Mouse (Mus musculus) kidney, adult 2 months (tissue): ENCODE results near the gene Ryr3. TPM values are rescaled to one million over a fixed set of nuclear protein-coding genes. Genes with fewer than 3 reads are reported as not detected.

Source experiments
- DNase-seq: peaks from one replicate; pipeline ENCODE4 v3.0.0; 2021
- H3K27ac ChIP-seq: fragments of 200-500 bp; 2 replicates; pipeline ENCODE4 v1.5.1; 2012; ENCODE audit warnings: low read depth, low read length, control low read depth, inconsistent platforms; ENCODE audit not compliant: insufficient read depth
- H3K27me3 ChIP-seq: fragments of 200-500 bp; replicated peaks from 2 replicates; pipeline ENCODE4 v1.6.1; 2012; ENCODE audit warnings: mild to moderate bottlenecking, moderate library complexity, low read length, inconsistent platforms; ENCODE audit not compliant: control insufficient read depth, insufficient read depth
- H3K36me3 ChIP-seq: fragments of 200-500 bp; 2 replicates; pipeline ENCODE4 v1.6.1; 2012; ENCODE audit warnings: mild to moderate bottlenecking, moderate library complexity, low read length, inconsistent platforms; ENCODE audit not compliant: control insufficient read depth, insufficient read depth
- H3K4me1 ChIP-seq: fragments of 200-500 bp; 2 replicates; pipeline ENCODE4 v1.6.1; 2011; ENCODE audit warnings: low read length; ENCODE audit not compliant: control insufficient read depth, insufficient read depth
- H3K4me3 ChIP-seq: fragments of 200-500 bp; 2 replicates; pipeline ENCODE4 v1.5.1; 2011; ENCODE audit warnings: mild to moderate bottlenecking, low read depth, low read length, control low read depth; ENCODE audit not compliant: insufficient read depth
- CTCF ChIP-seq: fragments of 200-500 bp; conservative IDR thresholded peaks from 2 replicates; pipeline ENCODE4 v1.5.1; 2011; ENCODE audit warnings: low read depth, mild to moderate bottlenecking, control low read depth, low read length, moderate library complexity, mixed read lengths; ENCODE audit not compliant: insufficient read depth, insufficient read length
- POLR2A ChIP-seq: fragments of 200-500 bp; IDR thresholded peaks from one replicate; pipeline ENCODE4 v1.6.1; 2011; ENCODE audit warnings: low read depth, low read length, control low read depth
- WGBS: fragments of 180-500 bp; shearing (Covaris S2); methylation state at CpG from one replicate; pipeline ENCODE4 v1.1.7; 2018; 5-methylcytosine and 5-hydroxymethylcytosine counted together
- polyA plus RNA-seq: library from polyadenylated mRNA; depleted of rRNA; stranded (reverse); fragments of >200 nt; gene quantifications from 2 replicates; pipeline ENCODE4 v1.2.3, GENCODE M21; 2012

The Ryr3 gene
- polyA plus RNA-seq, 1 experiment = 0.08 TPM

- Histone ChIP-seq H3K36me3 (no peaks in the 10 kb centered on the region), H3K27me3 (no peaks in the 10 kb centered on the region), H3K4me3 (no peak overlapping the region), H3K27ac (no peak overlapping the region), H3K4me1 (no peaks in the 10 kb centered on the region)
- no peak for DNase-seq
- TF ChIP-seq CTCF (no peak), POLR2A (no peak)
- whole genome bisulfite sequencing = 82% methylated on average over 1 of the region's 1 CpGs
Observed at GRCm38 (mm10) chr2:112677246-112677645, 539.6 kb downstream of the Ryr3 start.

DNA sequence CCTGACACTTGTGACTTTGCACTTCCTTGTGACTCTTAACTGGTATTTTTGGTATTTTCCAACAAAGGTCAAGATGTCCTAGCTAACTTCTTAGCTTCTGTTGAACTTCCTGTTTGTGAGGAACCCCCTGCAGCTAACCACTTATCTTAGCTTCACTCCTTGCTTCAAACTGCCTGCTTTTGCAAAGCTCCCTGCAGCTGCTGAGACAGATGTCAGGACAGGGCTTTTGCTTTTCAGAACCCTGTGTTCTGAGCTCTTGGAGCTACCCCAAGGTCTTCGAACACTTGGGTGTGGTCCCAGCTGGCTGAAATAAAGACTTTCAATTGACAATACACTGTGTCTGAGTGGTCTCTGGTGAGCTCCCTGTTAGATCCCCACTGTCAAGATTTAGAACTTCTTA is 540.2 kb downstream of the Ryr3 start:
- no peaks in the 10 kb centered on the region for H3K36me3 ChIP-seq
- H3K4me3 ChIP-seq = no peak overlapping the region
- no peak overlapping the region for H3K27ac ChIP-seq
- no peaks in the 10 kb centered on the region for H3K27me3 ChIP-seq
- TF ChIP-seq CTCF (no peak), POLR2A (no peak)
- WGBS = 54% methylated on average over 1 of the region's 1 CpGs
- no peaks in the 10 kb centered on the region for H3K4me1 ChIP-seq
- DNase-seq = peak; percentile 9

DNA sequence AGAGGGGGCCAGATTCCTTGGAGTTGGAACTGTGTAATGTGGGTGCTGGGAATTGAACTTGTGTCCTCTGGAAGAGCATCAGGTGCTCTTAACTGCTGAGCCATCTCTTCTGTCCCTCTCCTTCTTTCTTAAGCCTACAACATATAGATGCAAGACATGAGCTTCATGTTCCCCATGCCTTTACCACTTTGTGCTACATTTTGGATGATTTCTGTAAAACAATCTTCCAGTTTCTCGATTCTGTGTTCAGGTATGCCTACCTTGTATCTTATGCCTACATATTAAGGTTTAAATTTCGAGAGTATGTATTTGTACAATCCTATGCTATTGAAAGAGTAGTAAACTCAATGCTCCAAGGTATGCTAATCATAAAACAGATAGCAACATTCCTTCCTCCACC is 540.7 kb downstream of the Ryr3 start:
- no peak overlapping the region for H3K4me3 ChIP-seq
- no peaks in the 10 kb centered on the region for H3K36me3 ChIP-seq
- H3K4me1 ChIP-seq = no peaks in the 10 kb centered on the region
- TF ChIP-seq POLR2A = no peak
- DNase-seq = no peak
- no peaks in the 10 kb centered on the region for H3K27me3 ChIP-seq
- no peak overlapping the region for H3K27ac ChIP-seq
- WGBS = 86% methylated on average over 2 of the region's 2 CpGs

- H3K27me3 ChIP-seq = no peaks in the 10 kb centered on the region
- no peak overlapping the region for H3K27ac ChIP-seq
- H3K4me1 ChIP-seq = no peaks in the 10 kb centered on the region
- no peaks in the 10 kb centered on the region for H3K36me3 ChIP-seq
- TF ChIP-seq POLR2A (no peak), CTCF (no peak)
- H3K4me3 ChIP-seq = no peak overlapping the region
- 82% methylated on average over 3 of the region's 3 CpGs for WGBS
- no peak for DNase-seq
Observed at GRCm38 (mm10) chr2:112669461-112669860, 547.4 kb downstream of the Ryr3 start.

GRCm38 (mm10) chr2:112656131-112656530 is 560.8 kb downstream of the Ryr3 start:
- Histone ChIP-seq H3K4me1 (no peaks in the 10 kb centered on the region), H3K27me3 (no peaks in the 10 kb centered on the region), H3K36me3 (no peaks in the 10 kb centered on the region), H3K4me3 (no peak overlapping the region), H3K27ac (no peak overlapping the region)
- DNase-seq = no peak
- WGBS = 74% methylated on average over 5 of the region's 5 CpGs
- TF ChIP-seq CTCF (no peak), POLR2A (no peak)

DNA sequence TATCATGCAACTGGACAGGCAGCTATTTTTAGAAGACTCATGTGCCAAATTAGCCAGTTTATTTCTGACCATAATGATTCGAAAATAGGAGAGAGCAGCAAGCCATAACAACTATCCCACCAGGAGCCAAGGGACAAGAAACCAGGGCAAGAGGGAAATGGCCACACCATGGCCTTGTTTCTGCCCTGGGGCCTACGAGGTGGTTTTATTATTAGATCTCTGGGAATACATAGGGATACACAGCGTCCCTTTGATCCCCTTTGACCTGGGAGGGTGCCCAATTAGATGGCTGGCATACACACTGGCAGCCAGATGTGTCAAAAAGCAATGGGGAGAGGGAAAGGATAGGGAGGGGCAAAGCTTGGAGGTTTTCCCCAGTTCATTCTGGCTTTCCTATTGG is 563.1 kb downstream of the Ryr3 start:
- no peak for TF ChIP-seq POLR2A
- no peak for TF ChIP-seq CTCF
- H3K36me3 ChIP-seq = no peaks in the 10 kb centered on the region
- WGBS = 71% methylated on average over 3 of the region's 3 CpGs
- no peak overlapping the region for H3K4me3 ChIP-seq
- DNase-seq = no peak
- H3K27me3 ChIP-seq = no peaks in the 10 kb centered on the region
- H3K4me1 ChIP-seq = no peaks in the 10 kb centered on the region
- no peak overlapping the region for H3K27ac ChIP-seq

GRCm38 (mm10) chr2:112637206-112637605 is 579.7 kb downstream of the Ryr3 start:
- Histone ChIP-seq H3K4me1 (no peaks in the 10 kb centered on the region), H3K27ac (no peak overlapping the region), H3K27me3 (no peaks in the 10 kb centered on the region), H3K36me3 (no peaks in the 10 kb centered on the region), H3K4me3 (no peak overlapping the region)
- DNase-seq = no peak
- TF ChIP-seq CTCF (no peak), POLR2A (no peak)
- WGBS = 96% methylated on average over 5 of the region's 5 CpGs

DNA sequence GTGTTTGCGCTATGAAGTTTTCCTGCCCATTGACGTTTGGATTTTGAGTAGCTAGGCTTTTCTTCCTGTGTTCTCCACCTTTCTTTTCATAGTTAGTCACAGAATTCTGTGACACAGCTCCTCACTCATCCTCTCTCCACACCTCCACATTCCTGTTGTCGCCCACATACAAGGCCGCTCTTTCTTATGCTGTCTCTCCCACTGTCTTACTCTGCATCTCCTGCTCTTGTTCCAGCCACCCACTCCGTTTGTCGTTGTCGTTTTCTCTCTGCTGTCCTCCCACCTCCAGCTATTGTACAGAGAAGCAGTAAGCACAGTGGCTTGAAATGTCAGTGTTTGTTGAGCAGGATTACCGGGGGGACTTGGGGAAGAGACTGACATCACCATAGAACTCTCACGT is 584.4 kb downstream of the Ryr3 start:
- H3K27me3 ChIP-seq = no peaks in the 10 kb centered on the region
- no peaks in the 10 kb centered on the region for H3K4me1 ChIP-seq
- H3K27ac ChIP-seq = no peak overlapping the region
- 91% methylated on average over 9 of the region's 9 CpGs for WGBS
- H3K4me3 ChIP-seq = no peak overlapping the region
- no peak for TF ChIP-seq CTCF
- no peak for TF ChIP-seq POLR2A
- no peaks in the 10 kb centered on the region; the same call in 1 of the 2 replicates for H3K36me3 ChIP-seq
- DNase-seq = no peak
